Mouse (Mus musculus) stomach, postnatal 0 days (tissue): ENCODE measurements at regions not wholly inside any gene's neighbourhood (a gene's known extent, or its start where the extent isn't known, plus 50 kb on each side); places are given as distances from the start of the nearest gene placed in this dataset.

Experiments used
- CTCF ChIP-seq: IDR thresholded peaks from 2 replicates; pipeline ENCODE4 v1.5.1; 2016; ENCODE audit warnings: antibody characterized with exemption, low read depth, mild to moderate bottlenecking, moderate library complexity
- EP300 ChIP-seq: optimal IDR thresholded peaks from 2 replicates; pipeline ENCODE3; 2016; ENCODE audit warnings: antibody characterized with exemption

GRCm38 (mm10) chr4:34475792-34476448 lies 74.8 kb upstream of the Akirin2 start:
- TF ChIP-seq CTCF: no peak
- TF ChIP-seq EP300: no peak
